Mouse (Mus musculus): ENCODE measurements around the gene Sec14l4. TPM values are rescaled to one million over a fixed set of nuclear protein-coding genes. Genes with fewer than 3 reads are reported as not detected.

Sec14l4 gene
- polyA plus RNA-seq, 1 experiment from 2014 or later = not detected

Other genes with a start within 250 kb of the Sec14l4 start
- 0.33 TPM in 2 replicates for gene Osbp2, start 167.6 kb upstream of the Sec14l4 start, polyA plus RNA-seq (2015; fragmentation: Nextera tagmentation; extraction: Ambion mirVana)
- gene 4921536K21Rik, start 136.4 kb upstream of the Sec14l4 start, polyA plus RNA-seq (2015; fragmentation: Nextera tagmentation; extraction: Ambion mirVana) = 0.08 and 0.11 TPM in 2 replicates
- gene Dusp18, start 136.2 kb upstream of the Sec14l4 start, polyA plus RNA-seq (2015; fragmentation: Nextera tagmentation; extraction: Ambion mirVana) = 9.7 and 10.7 TPM in 2 replicates
- gene Slc35e4, start 116.8 kb upstream of the Sec14l4 start, polyA plus RNA-seq (2015; fragmentation: Nextera tagmentation; extraction: Ambion mirVana) = 4.7 and 4.9 TPM in 2 replicates
- 67.8 and 69.2 TPM in 2 replicates for gene Tcn2, start 99.3 kb upstream of the Sec14l4 start, polyA plus RNA-seq (2015; fragmentation: Nextera tagmentation; extraction: Ambion mirVana)
- 46.6 and 52.2 TPM in 2 replicates for gene Pes1, start 67.5 kb upstream of the Sec14l4 start, polyA plus RNA-seq (2015; fragmentation: Nextera tagmentation; extraction: Ambion mirVana)
- gene 4930556J24Rik, start 54.7 kb upstream of the Sec14l4 start, polyA plus RNA-seq (2015; fragmentation: Nextera tagmentation; extraction: Ambion mirVana) = 0.20 TPM in 1 of 2 replicates, not detected in the other
- 0.17 and 0.52 TPM in 2 replicates for gene Gal3st1, start 47.8 kb upstream of the Sec14l4 start, polyA plus RNA-seq (2015; fragmentation: Nextera tagmentation; extraction: Ambion mirVana)
- gene Sec14l3, start 33.4 kb downstream of the Sec14l4 start, polyA plus RNA-seq (2015; fragmentation: Nextera tagmentation; extraction: Ambion mirVana) = not detected in 2 replicates
- 20.8 and 28.3 TPM in 2 replicates for gene Mtfp1, start 64.0 kb downstream of the Sec14l4 start, polyA plus RNA-seq (2015; fragmentation: Nextera tagmentation; extraction: Ambion mirVana)
- gene Sec14l2, start 92.0 kb downstream of the Sec14l4 start, polyA plus RNA-seq (2015; fragmentation: Nextera tagmentation; extraction: Ambion mirVana) = 0.48 and 1.0 TPM in 2 replicates
- gene Rnf215, start 103.7 kb downstream of the Sec14l4 start, polyA plus RNA-seq (2015; fragmentation: Nextera tagmentation; extraction: Ambion mirVana) = 17.2 and 18.1 TPM in 2 replicates
- 3.5 and 5.1 TPM in 2 replicates for gene Ccdc157, start 128.8 kb downstream of the Sec14l4 start, polyA plus RNA-seq (2015; fragmentation: Nextera tagmentation; extraction: Ambion mirVana)
- gene Sf3a1, start 128.9 kb downstream of the Sec14l4 start, polyA plus RNA-seq (2015; fragmentation: Nextera tagmentation; extraction: Ambion mirVana) = 33.3 TPM in 2 replicates
- gene Tbc1d10a, start 155.3 kb downstream of the Sec14l4 start, polyA plus RNA-seq (2015; fragmentation: Nextera tagmentation; extraction: Ambion mirVana) = 13.6 and 14.0 TPM in 2 replicates
- gene Castor1, start 186.8 kb downstream of the Sec14l4 start, polyA plus RNA-seq (2015; fragmentation: Nextera tagmentation; extraction: Ambion mirVana) = 3.5 and 4.6 TPM in 2 replicates
- 0.08 TPM in 1 of 2 replicates, not detected in the other for gene Osm, start 205.0 kb downstream of the Sec14l4 start, polyA plus RNA-seq (2015; fragmentation: Nextera tagmentation; extraction: Ambion mirVana)
- 0.10 and 0.56 TPM in 2 replicates for gene Lif, start 226.1 kb downstream of the Sec14l4 start, polyA plus RNA-seq (2015; fragmentation: Nextera tagmentation; extraction: Ambion mirVana)